11 mouse cellular contexts compared by ENCODE assay signal in genomic region chr17:5085942-5086341, GRCm38 (mm10).
DNase-seq lines count a peak whose midpoint lies in the region; ATAC-seq and TF ChIP-seq lines count a peak whose summit lies in the region.
"Had no signal": no experiment of that assay in that cellular context is flagged by ENCODE, and none has a peak within 500 bp of the region (broad histone marks: within the 10 kb centered on the region; RNA-seq: fewer than 3 reads in every experiment).

No protein-coding gene starts in this region.

- no peak overlapping the region for H3K27ac ChIP-seq in kidney, adult 2 months (ENCODE audit: insufficient read depth, low read depth, low read length)
- peak overlapping the region; percentile 54; the same call in 1 of the 2 replicates for H3K27ac ChIP-seq in forebrain, embryonic 15.5 days (replicated peaks)
- H3K27ac ChIP-seq in heart, embryonic 15.5 days, result peak overlapping the region; percentile 52
- H3K27ac ChIP-seq in midbrain, embryonic 14.5 days (replicated peaks; ENCODE audit: low read depth, low read length), result peak overlapping the region; percentile 61
- H3K27ac ChIP-seq: lung, embryonic 15.5 days had no signal

- no peaks in the 10 kb centered on the region for H3K27me3 ChIP-seq in kidney, adult 2 months (replicated peaks; ENCODE audit: control insufficient read depth, insufficient read depth, low read length)
- H3K27me3 ChIP-seq in forebrain, embryonic 15.5 days, result no peaks in the 10 kb centered on the region
- no peaks in the 10 kb centered on the region for H3K27me3 ChIP-seq in heart, embryonic 15.5 days
- no peaks in the 10 kb centered on the region for H3K27me3 ChIP-seq in midbrain, embryonic 14.5 days (ENCODE audit: control insufficient read depth, insufficient read depth, low read length)
- H3K27me3 ChIP-seq: lung, embryonic 15.5 days had no signal

- TF ChIP-seq POLR2A in kidney, adult 2 months (IDR thresholded peaks at IDR 0.05; ENCODE audit: low read depth, low read length), result no peak

- no peaks in the 10 kb centered on the region for H3K36me3 ChIP-seq in kidney, adult 2 months (ENCODE audit: control insufficient read depth, insufficient read depth, low read length)
- H3K36me3 ChIP-seq in forebrain, embryonic 15.5 days, result no peaks in the 10 kb centered on the region
- H3K36me3 ChIP-seq in heart, embryonic 15.5 days, result no peaks in the 10 kb centered on the region
- no peaks in the 10 kb centered on the region for H3K36me3 ChIP-seq in midbrain, embryonic 14.5 days (ENCODE audit: control insufficient read depth, insufficient read depth, low read length)
- H3K36me3 ChIP-seq: lung, embryonic 15.5 days had no signal

- H3K4me1 ChIP-seq in kidney, adult 2 months (ENCODE audit: control insufficient read depth, insufficient read depth, low read length), result peaks cover 38% of the 10 kb centered on the region
- H3K4me1 ChIP-seq in forebrain, embryonic 15.5 days, result peaks cover 74% of the 10 kb centered on the region
- peaks cover 61% of the 10 kb centered on the region for H3K4me1 ChIP-seq in heart, embryonic 15.5 days (replicated peaks)
- H3K4me1 ChIP-seq in midbrain, embryonic 14.5 days (ENCODE audit: control insufficient read depth, insufficient read depth, low read length), result peaks cover 57% of the 10 kb centered on the region

- H3K4me2 ChIP-seq in forebrain, embryonic 15.5 days (replicated peaks), result no peak overlapping the region
- H3K4me2 ChIP-seq in heart, embryonic 15.5 days, result peak overlapping the region; percentile 26; the same call in 1 of the 2 replicates
- 0 out of 2 replicates have a peak overlapping the region, but pooled peaks have one; percentile 6 for H3K4me2 ChIP-seq in midbrain, embryonic 14.5 days (ENCODE audit: low read length)
- H3K4me2 ChIP-seq: lung, embryonic 15.5 days had no signal

- no peak overlapping the region for H3K9ac ChIP-seq in forebrain, embryonic 15.5 days (replicated peaks)
- H3K9ac ChIP-seq in heart, embryonic 15.5 days, result no peak overlapping the region
- no peak overlapping the region; the same call in 1 of the 2 replicates for H3K9ac ChIP-seq in midbrain, embryonic 14.5 days (replicated peaks; ENCODE audit: low read length)
- H3K9ac ChIP-seq: lung, embryonic 15.5 days had no signal

- 40% methylated on average over 5 of the region's 5 CpGs for WGBS in kidney, adult 2 months
- 46% methylated on average over 5 of the region's 5 CpGs for WGBS in forebrain, embryonic 15.5 days
- WGBS in heart, embryonic 15.5 days, result 29% methylated on average over 5 of the region's 5 CpGs
- 47% methylated on average over 5 of the region's 5 CpGs for WGBS in midbrain, embryonic 14.5 days

- H3K9me3 ChIP-seq in forebrain, embryonic 15.5 days, result no peaks in the 10 kb centered on the region
- H3K9me3 ChIP-seq in heart, embryonic 15.5 days (replicated peaks), result no peaks in the 10 kb centered on the region
- no peaks in the 10 kb centered on the region for H3K9me3 ChIP-seq in midbrain, embryonic 14.5 days (ENCODE audit: control insufficient read depth, low read length)
- H3K9me3 ChIP-seq: lung, embryonic 15.5 days had no signal

- TF ChIP-seq CTCF in kidney, adult 2 months (conservative IDR thresholded peaks at IDR 0.05; ENCODE audit: insufficient read depth, insufficient read length, low read depth, low read length), result no peak

- 0 out of 2 replicates have a peak, but pooled peaks have one; percentile 6 for ATAC-seq in forebrain, embryonic 15.5 days (replicated peaks)
- peak; percentile 84 for ATAC-seq in heart, embryonic 15.5 days (replicated peaks; ENCODE audit: insufficient number of reproducible peaks, insufficient read depth, low FRiP score, low read depth)
- ATAC-seq in midbrain, embryonic 14.5 days (ENCODE audit: low FRiP score, low TSS enrichment), result no peak; the same call in 1 of the 2 replicates

- no peak overlapping the region for H3K4me3 ChIP-seq in kidney, adult 2 months (ENCODE audit: insufficient read depth, low read depth, low read length)
- no peak overlapping the region for H3K4me3 ChIP-seq in forebrain, embryonic 15.5 days
- H3K4me3 ChIP-seq in heart, embryonic 15.5 days, result no peak overlapping the region
- no peak overlapping the region for H3K4me3 ChIP-seq in midbrain, embryonic 14.5 days (replicated peaks; ENCODE audit: low read depth, low read length)
- H3K4me3 ChIP-seq: lung, embryonic 15.5 days had no signal

- peak; percentile 52 for DNase-seq in kidney, adult 2 months
- no peak for DNase-seq in kidney, postnatal 4 days
- peak; percentile 60 for DNase-seq in midbrain, embryonic 14.5 days
- DNase-seq in natural killer cell, adult 2 months (ENCODE audit: low spot score in 2 of 2), result no peak
- no peak for DNase-seq in spleen, postnatal 14 days (ENCODE audit: low spot score in 2 of 2)
- no peak for DNase-seq in right cerebral cortex, postnatal 10 days (ENCODE audit: low spot score in 2 of 2)
- DNase-seq: adrenal gland, postnatal 25 days; thymus, postnatal 25 days had no signal

Comparison
In these comparisons a context has a peak if more than half of its experiments do, and no peak if none do; other contexts are left out.
1. DNase-seq: peak in kidney, adult 2 months (single experiment) and midbrain, embryonic 14.5 days (single experiment); none in kidney, postnatal 4 days (0 of 2), natural killer cell, adult 2 months (0 of 2), spleen, postnatal 14 days (0 of 2) and right cerebral cortex, postnatal 10 days (0 of 2).